Mouse (Mus musculus) gastrocnemius, postnatal 14 days (tissue): ENCODE measurements around the gene Camk1d. TPM values are rescaled to one million over a fixed set of nuclear protein-coding genes. Genes with fewer than 3 reads are reported as not detected.
"Not testable (repeated sequence)": the region's sequence is repeated elsewhere in the genome, so short reads cannot be mapped to it uniquely, and the experiment has no call there.

Experiments used
- DNase-seq: peaks from one replicate; pipeline ENCODE4 v3.0.0; 2021; ENCODE audit warnings: mixed read lengths
- intact Hi-C: fragments of 180-260 bp; cut with DNase I; formaldehyde crosslinking; loops from one replicate; pipeline ENCODE4 v1.15.1; 2025; ENCODE audit warnings: low total_unique reads
- total RNA-seq, 2 experiments: library from RNA; stranded (reverse); gene quantifications; 2 replicates each; pipeline ENCODE4 v1.2.3; 2021

Gene Camk1d
- total RNA-seq, 2 experiments from 2014 or later, result 1.7 to 2.3 TPM

GRCm38 (mm10) chr2:5388381-5388780 is 325.9 kb downstream of the Camk1d start:
- intact Hi-C loops, result no loop called here
- no peak for DNase-seq

GRCm38 (mm10) chr2:5381712-5382710 is 332.3 kb downstream of the Camk1d start:
- no peak for DNase-seq
- intact Hi-C loops, result no loop called here

- intact Hi-C loops, result no loop called here
- DNase-seq, result no peak
Observed at GRCm38 (mm10) chr2:5380973-5381372, 333.3 kb downstream of the Camk1d start.

- DNase-seq, intact Hi-C loops: not testable (repeated sequence)
Observed at GRCm38 (mm10) chr2:5378922-5379321, 335.4 kb downstream of the Camk1d start.

- intact Hi-C loops, result no loop called here
- no peak for DNase-seq
Observed at GRCm38 (mm10) chr2:5378066-5378672, 336.1 kb downstream of the Camk1d start.

- DNase-seq, result no peak
- intact Hi-C loops, result no loop called here
Observed at GRCm38 (mm10) chr2:5372886-5373429, 341.4 kb downstream of the Camk1d start.

- intact Hi-C loops, result no loop called here
- DNase-seq, result no peak
Observed at GRCm38 (mm10) chr2:5371316-5371715, 343.0 kb downstream of the Camk1d start.

GRCm38 (mm10) chr2:5370591-5370990 is 343.7 kb downstream of the Camk1d start:
- intact Hi-C loops, result no loop called here
- DNase-seq, result no peak

GRCm38 (mm10) chr2:5363836-5364235 is 350.5 kb downstream of the Camk1d start:
- DNase-seq, result no peak
- intact Hi-C loops, result no loop called here

- no peak for DNase-seq
- intact Hi-C loops, result no loop called here
Observed at GRCm38 (mm10) chr2:5358049-5358448, 356.3 kb downstream of the Camk1d start.

GRCm38 (mm10) chr2:5357056-5357455 is 357.3 kb downstream of the Camk1d start:
- no peak for DNase-seq
- intact Hi-C loops, result no loop called here

GRCm38 (mm10) chr2:5352821-5353522 is 361.3 kb downstream of the Camk1d start:
- no peak for DNase-seq
- intact Hi-C loops, result no loop called here

GRCm38 (mm10) chr2:5345344-5345743 is 369.0 kb downstream of the Camk1d start:
- no peak for DNase-seq

GRCm38 (mm10) chr2:5327533-5328250 is 386.6 kb downstream of the Camk1d start:
- intact Hi-C loops, result no loop called here
- DNase-seq, result no peak

More at GRCm38 (mm10) chr2:5345344-5345743, 369.0 kb downstream of the Camk1d start:
- intact Hi-C loops, result no loop called here

GRCm38 (mm10) chr2:5324806-5325205 is 389.5 kb downstream of the Camk1d start:
- intact Hi-C loops, result no loop called here
- no peak for DNase-seq

- DNase-seq, result no peak
- intact Hi-C loops, result no loop called here
Observed at GRCm38 (mm10) chr2:5321660-5322295, 392.5 kb downstream of the Camk1d start.

- intact Hi-C loops, result no loop called here
Observed at GRCm38 (mm10) chr2:5319138-5319537, 395.2 kb downstream of the Camk1d start.

GRCm38 (mm10) chr2:5316763-5317162 is 397.6 kb downstream of the Camk1d start:
- no peak for DNase-seq
- intact Hi-C loops, result no loop called here

More at GRCm38 (mm10) chr2:5319138-5319537, 395.2 kb downstream of the Camk1d start:
- DNase-seq, result no peak

GRCm38 (mm10) chr2:5316217-5316616 is 398.1 kb downstream of the Camk1d start:
- intact Hi-C loops, result no loop called here
- no peak for DNase-seq
